Mouse (Mus musculus) frontal cortex, postnatal 14 days (tissue): Measurements from ENCODE around the gene Tnk1.
A peak's percentile ranks its signal among the peaks of the same experiment; 100 is the strongest.

Source experiments
- DNase-seq, 2 experiments: peaks; one replicate each; pipeline ENCODE4 v3.0.0; 2022; ENCODE audit warnings: low spot score in 2 of 2

Tnk1 gene

GRCm38 (mm10) chr11:69837952-69838713 lies 20.4 kb downstream of the Tnk1 start, which contains the start of gene Tmem256:
Gene Tmem256, plus strand, starts transcription at chr11:69838514.
- DNase-seq, result peak; percentile 95 to 98

GRCm38 (mm10) chr11:69837604-69837951 lies 21.0 kb downstream of the Tnk1 start, which contains the start of gene Nlgn2:
Gene Nlgn2, minus strand, starts transcription at chr11:69837784.
- DNase-seq, result no peak

GRCm38 (mm10) chr11:69836703-69837576 lies 21.6 kb downstream of the Tnk1 start:
- DNase-seq, result peak; percentile 42 to 43

GRCm38 (mm10) chr11:69835966-69836335 lies 22.6 kb downstream of the Tnk1 start:
- no peak for DNase-seq

- no peak for DNase-seq
Observed at GRCm38 (mm10) chr11:69835326-69835965, 23.1 kb downstream of the Tnk1 start.

- no peak for DNase-seq
Observed at GRCm38 (mm10) chr11:69834001-69834549, 24.5 kb downstream of the Tnk1 start.

GRCm38 (mm10) chr11:69833554-69833953 lies 25.0 kb downstream of the Tnk1 start:
- DNase-seq, result no peak

- DNase-seq, result no peak
Observed at GRCm38 (mm10) chr11:69828832-69829231, 29.7 kb downstream of the Tnk1 start.

GRCm38 (mm10) chr11:69823456-69823855 lies 35.1 kb downstream of the Tnk1 start:
- no peak for DNase-seq

GRCm38 (mm10) chr11:69822080-69822479 lies 36.5 kb downstream of the Tnk1 start, which contains the start of gene Spem1:
Gene Spem1, minus strand, starts transcription at chr11:69822180.
- no peak for DNase-seq

GRCm38 (mm10) chr11:69818871-69819270 lies 39.7 kb downstream of the Tnk1 start:
- no peak for DNase-seq

GRCm38 (mm10) chr11:69818365-69818764 lies 40.2 kb downstream of the Tnk1 start, which contains the start of gene Spem2:
Gene Spem2, minus strand, starts transcription at chr11:69818465.
- DNase-seq, result no peak

GRCm38 (mm10) chr11:69816520-69816919 lies 42.0 kb downstream of the Tnk1 start:
- no peak for DNase-seq

- DNase-seq, result no peak
Observed at GRCm38 (mm10) chr11:69815155-69815554, 43.4 kb downstream of the Tnk1 start, which contains the start of gene Gm39566. Gene Gm39566, minus strand, starts transcription at chr11:69815298.

- DNase-seq, result no peak
Observed at GRCm38 (mm10) chr11:69810280-69810679, 48.2 kb downstream of the Tnk1 start.

- no peak for DNase-seq
Observed at GRCm38 (mm10) chr11:69807641-69808040, 50.9 kb downstream of the Tnk1 start.

- DNase-seq, result no peak
Observed at GRCm38 (mm10) chr11:69806378-69806777, 52.2 kb downstream of the Tnk1 start.

GRCm38 (mm10) chr11:69804972-69805909 lies 53.3 kb downstream of the Tnk1 start, which contains the start of gene Tmem102:
Gene Tmem102, minus strand, starts transcription at chr11:69805624.
- DNase-seq, result no peak

- DNase-seq, result no peak
Observed at GRCm38 (mm10) chr11:69804652-69804940, 53.9 kb downstream of the Tnk1 start.

- peak in 1 of 2 experiments; percentile 55 for DNase-seq
Observed at GRCm38 (mm10) chr11:69803786-69804651, 54.5 kb downstream of the Tnk1 start.
